Mouse (Mus musculus) kidney, adult 8-10 months (tissue): ENCODE data around the gene Pik3r3.
"Not testable (repeated sequence)": the region's sequence is repeated elsewhere in the genome, so short reads cannot be mapped to it uniquely, and the experiment has no call there.

Source experiments
- DNase-seq, 2 experiments: peaks; one replicate each; pipeline ENCODE4 v3.0.0; 2022

Pik3r3 gene

DNA sequence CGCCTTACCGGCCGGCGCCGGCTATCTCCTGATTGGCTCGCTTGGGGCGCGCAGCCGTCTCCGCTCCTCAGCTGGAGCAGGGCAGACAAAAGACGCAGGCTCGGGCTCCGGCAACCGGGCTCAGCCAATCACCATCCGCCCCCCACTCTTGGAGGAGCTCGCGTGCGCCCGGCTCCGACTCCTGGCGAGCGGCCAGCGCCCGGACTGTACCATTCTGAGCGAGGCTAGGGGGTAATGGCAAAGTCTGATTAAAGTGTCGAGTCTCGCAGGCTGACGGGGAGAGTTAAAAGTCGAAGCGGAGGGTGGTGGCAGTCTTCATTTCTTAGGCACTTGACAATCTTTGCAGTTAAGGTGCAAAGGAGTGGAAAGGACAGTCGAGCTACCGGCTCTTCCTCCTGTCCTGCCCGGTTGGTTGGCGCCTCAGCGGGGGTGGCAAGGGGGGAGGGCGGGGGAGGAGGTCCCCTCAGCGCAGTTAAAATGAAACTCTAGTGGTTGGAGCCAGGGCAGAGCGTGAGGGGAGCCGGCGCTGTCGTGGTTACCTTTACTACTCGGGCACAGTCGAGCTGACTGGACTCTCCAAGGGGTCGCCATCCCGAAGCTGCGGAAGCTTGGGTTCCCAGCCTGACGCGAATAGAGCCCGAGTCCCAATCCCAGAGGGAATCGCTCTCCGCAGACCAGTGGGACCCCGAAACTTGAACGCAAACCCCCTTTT lies at the start of gene Pik3r3:
Gene Pik3r3, plus strand, starts transcription at position 479 of the 712 bp plus-strand sequence.
- peak; percentile 98 for DNase-seq

DNA sequence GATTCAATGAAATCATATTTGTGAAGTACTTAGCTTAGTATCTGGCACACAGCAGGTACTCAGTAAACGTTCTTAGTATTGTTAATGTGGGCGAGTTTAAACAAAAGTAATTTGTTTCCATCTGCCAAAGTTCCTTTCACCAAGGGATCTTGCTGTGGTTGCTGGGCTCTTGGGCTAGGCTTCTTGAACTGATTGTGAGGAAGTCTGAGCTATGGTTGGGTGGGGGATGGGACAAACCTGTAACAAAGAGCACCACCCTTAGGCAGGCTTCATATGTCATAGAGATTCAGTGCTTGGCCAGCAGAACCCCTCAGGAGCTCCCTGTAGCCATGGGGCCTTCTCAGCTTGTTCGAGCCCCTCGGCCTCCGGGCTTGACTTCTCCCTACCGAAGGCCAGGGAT lies 48.3 kb upstream of the Pik3r3 start, which contains the start of the genes 1700042G07Rik and Gm49337:
Gene 1700042G07Rik, plus strand, starts transcription at position 301 of the 400 bp plus-strand sequence.
Gene Gm49337, plus strand, starts transcription at position 313 of the 400 bp plus-strand sequence.
- no peak for DNase-seq

DNA sequence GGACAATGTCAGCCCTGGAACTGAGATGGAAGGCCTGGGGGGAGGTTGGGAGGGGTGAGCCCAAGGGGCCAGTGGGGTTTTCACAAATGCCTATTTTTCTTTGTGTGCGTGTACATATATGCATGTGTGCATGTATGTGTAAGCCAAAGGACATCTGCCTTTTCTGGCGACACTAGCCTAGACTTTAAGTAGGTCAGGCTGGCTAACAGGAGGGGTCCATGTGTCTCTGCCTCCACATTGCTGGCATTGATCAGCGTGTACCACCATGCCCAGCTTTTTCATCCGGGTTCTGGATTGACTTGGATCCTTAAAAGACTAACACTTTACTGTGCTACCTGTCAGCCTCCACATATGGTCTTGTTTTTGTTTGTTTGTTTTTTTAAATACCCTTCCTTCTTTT lies 47.7 kb upstream of the Pik3r3 start:
- DNase-seq = no peak

DNA sequence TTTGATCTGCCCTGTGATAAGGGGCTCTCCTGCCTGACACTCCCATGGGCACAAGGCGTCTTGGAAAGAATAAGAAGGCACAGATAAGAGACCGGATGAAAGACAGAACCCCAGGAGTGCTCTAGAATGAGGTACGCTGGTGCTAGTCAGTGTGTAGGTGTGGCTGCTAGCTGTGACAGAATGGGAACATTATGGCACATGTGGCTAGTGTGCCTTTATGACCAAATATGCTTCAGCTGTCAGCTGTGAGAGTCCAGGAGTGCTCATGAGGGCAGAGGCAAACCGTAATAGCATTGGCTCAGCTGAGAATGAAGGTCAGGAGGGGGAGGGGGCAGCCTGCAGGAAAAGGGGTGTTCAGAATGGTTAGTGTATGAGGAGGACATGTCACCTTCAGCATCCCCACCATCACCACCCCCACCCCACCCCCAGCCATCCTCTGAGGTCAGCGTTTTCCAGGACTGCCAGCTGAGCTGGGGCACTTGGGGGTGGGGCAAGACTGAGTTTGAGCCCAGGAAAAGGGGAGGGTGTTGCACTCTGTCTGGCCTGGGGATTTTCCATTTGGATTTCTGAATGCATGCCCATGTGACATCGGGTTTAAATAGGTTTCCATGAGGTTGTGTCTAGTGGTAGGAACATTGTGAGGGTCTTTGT lies 46.8 kb upstream of the Pik3r3 start:
- DNase-seq = peak; percentile 61 to 79

DNA sequence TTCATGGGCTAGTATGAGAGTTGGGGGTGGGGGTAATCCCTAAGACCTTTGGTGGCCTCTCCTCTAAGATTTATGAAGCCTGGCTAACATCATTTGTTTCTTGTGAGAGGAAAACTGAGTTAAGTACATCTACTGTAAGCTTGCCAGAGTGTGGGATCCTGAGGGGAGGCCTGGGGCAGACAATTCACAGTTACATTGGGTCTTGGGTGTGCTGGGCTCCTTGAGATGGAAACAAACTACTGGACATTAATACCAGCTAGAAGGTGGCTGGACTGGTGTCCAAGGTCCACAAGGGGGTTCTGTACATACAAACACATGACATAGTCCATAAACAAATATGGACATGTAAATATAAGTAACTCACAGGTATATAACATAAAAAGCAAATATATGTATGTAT lies 46.3 kb upstream of the Pik3r3 start:
- no peak for DNase-seq

DNA sequence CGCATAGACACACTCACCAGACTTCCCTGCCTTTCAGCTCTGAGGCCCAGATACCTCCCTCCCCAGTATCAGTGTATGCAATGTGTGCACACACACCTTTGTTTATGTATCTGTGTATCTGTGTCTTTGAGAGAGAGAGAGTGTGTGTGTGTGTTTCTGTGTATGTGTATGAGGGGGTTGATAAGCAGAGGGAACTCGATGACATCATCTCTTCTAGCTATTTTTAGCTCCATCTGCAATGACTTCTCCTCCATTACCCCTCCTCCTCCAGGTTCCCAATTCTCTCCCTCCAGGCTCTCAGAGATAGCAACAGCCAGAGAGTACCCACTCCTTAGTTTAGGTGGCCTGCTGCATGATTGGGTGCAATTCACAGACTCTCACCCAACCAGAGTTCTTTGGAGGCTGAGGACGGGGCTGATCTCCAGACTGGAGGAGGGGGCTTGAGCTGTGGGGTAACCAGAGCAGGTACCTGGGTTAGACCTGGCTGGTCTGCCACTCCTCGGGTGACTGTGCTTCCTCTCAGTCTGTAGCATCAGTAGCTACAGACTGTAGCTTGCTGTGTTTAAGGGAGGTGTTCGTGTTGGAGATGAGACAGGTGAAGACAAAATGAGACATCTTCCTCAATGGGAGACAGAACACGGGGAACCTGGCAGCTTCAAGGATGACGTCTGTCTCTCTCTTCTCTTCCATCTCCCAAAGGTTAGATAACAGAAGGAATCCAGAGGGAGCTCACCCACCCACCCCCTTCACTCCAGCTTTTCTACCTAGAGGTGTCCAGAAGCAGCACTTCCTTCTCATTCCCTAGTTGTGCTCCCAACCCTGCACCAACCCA lies 45.5 kb upstream of the Pik3r3 start:
- no peak for DNase-seq

DNA sequence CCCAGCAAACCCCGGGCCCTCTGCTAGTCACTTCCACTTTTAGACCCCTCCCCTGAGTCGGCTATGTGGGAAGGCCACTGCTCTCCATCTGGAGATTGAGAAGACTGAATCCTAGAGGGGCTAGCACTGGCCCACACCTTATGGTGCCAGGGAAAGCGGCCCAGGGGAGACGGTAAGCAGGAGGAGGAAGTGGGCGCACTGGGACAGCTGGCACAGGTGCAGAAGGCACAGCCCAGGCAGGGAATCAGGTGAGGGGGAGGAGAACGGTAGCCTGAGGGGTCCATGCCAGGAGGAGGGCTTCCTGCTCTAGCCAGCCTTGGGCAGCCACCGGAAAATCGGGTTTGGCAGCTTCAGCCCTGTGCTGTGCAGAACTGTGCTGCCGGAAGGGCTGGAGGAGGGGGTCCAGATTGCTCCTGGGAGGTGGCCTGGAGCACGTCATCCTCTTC lies 44.9 kb upstream of the Pik3r3 start:
- peak; percentile 77 to 86 for DNase-seq

DNA sequence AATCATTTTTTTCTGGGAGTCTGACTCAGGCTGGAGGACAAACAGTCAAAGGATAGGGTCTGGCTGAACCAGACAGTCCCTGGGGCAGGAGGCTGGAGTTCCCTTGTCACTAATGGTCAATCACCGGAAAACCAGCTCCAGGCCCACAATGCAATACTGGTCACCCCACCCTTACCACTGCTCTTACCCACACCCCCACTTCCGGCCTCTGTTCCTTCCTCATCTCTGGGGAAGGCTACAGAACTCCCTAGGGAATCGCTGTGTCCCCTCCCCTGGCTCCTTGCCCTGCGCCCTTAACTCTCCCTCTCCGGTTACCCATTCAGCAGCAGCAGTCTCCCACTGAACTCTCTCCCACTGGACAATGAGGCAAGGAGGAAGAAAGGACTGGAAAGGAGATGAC lies 44.3 kb upstream of the Pik3r3 start:
- peak; percentile 81 to 84 for DNase-seq

DNA sequence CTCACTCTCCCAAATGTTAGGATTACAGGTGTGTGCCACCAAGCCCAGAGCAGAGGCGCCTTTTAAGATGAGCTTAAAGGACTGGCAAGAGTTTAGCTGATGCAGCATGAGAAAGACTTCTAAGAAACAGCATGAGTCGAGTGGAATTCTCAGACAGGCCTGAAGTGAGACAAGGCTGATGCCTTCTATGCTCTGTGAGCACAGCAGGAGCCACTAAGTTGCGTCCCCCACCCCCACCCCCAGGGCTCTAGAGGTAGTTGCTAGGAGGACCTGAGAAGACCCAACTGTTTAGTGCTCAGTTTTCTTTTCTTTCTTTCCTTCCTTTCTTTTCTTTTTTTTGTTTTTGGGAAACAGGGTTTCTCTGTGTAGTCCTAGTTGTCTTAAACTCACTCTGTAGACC lies 39.3 kb upstream of the Pik3r3 start:
- DNase-seq = no peak

DNA sequence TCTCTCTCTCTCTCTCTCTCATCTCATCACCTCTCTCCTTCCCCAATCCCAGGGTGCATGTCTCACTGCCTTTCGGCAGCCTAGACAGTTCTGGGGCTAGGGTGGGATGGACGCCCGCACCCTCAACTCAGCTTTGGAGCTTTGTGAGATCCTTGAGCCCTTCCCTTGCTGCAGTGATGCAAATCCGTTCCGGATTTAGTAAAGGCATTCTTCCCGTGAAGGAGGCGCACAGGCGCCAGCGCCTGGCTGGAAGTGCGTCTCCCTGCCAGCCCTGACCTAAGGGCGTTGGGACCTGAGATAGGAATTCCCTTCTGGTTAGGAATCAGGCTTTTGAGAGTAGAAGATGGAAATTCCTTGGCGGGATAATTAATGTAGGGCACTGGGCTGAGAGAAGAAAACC lies 38.7 kb upstream of the Pik3r3 start:
- peak in 1 of 2 experiments; percentile 39 for DNase-seq

DNA sequence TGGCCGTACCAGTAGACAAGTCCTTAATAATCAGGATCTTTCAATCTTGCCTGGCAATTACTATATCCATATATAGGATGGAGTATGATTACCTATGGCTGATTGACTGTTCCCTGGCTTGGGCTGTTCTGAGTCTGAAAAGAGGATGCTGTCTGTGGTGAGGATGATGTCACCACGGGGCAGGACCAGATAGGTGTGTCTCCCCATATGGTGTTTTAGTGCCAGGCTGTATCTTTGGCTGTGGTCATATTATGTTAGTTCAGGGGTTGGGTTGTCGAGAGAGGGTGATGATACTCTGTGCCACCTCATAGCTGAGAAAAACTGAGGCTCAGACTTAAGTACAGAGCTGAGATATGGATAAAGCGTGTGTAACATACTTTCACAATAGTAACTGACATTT lies 36.3 kb upstream of the Pik3r3 start:
- DNase-seq = no peak

DNA sequence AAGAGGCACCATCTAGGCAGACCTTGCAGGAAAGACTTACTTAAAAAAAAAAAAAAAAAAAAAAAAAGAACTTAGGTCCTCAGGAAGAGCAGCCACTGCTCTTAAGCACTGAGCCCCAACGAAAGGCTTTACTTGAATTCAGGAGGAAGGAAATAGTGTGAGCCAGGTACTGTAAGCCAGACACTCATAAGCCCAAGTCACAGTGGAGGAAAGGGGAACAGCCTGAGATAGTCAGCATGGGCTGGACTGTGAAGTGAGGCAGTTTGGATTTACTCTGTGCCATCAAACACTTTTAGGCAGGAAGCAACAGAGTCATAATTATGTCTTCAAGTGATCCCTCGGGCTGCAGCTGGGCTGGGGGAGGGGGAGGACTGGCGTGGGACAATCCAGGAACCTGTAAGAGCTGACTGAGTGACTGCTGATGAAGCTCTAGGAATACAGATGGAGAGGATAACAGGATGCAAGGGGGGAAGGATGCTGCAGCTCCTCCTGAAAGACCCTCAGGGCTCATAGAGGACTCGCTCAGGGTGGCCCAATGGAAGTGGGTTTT lies 29.1 kb upstream of the Pik3r3 start:
- peak in 1 of 2 experiments; percentile 11 for DNase-seq

DNA sequence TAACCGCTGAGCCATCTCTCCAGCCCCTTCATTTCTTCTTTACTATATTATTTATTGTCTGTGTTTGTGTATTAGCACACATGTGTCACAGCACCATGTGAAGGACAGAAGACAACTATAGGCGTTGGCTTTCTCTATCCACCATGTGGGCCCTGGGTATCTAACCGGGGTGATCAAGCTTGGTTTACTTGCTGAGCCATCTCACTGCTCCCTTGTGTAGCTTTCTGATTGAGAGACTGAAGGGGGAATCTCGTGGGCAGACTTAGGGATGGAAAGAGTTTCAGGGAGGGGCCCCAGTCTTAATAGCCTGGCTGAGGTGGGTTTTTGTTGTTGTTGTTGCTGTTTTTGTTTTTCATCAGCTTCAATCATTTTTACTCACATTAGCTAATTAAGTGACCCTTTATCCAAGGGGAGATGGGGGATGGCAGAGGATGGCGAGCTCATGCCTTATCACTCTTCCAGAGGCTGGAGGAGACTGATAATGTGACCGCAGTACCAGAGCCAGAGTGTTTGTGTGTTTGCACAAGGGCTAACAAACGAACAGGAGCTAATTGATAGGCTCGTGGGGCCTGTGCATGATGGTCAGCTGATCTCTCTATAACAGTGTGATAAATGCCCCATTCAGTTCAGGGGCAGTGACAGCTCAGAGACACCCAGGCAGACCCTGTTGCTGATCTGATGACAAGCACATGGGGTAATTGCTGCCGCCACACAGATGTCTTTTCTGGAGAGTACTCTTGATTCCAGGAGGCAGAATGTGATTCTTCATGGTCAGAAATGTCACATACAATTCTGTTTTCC lies 27.6 kb upstream of the Pik3r3 start:
- no peak for DNase-seq

DNA sequence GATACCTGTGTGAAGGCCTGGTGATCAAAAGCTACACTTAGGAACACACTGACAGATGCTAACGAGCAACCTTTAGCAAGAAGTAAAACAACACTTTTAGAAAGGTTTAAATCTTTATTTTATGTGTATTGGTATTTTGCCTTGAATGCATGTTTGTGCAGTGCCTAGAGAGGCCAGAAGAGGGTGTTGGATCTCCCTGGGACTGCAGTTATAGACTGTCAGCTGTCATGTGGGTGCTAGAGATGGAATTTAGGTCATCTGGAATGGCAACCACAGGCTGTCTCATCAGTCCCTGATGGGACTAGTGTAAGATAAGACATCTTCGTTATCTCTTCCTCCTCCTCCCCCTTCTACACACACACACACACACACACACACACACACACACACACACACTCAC lies 23.0 kb upstream of the Pik3r3 start:
- DNase-seq = no peak

DNA sequence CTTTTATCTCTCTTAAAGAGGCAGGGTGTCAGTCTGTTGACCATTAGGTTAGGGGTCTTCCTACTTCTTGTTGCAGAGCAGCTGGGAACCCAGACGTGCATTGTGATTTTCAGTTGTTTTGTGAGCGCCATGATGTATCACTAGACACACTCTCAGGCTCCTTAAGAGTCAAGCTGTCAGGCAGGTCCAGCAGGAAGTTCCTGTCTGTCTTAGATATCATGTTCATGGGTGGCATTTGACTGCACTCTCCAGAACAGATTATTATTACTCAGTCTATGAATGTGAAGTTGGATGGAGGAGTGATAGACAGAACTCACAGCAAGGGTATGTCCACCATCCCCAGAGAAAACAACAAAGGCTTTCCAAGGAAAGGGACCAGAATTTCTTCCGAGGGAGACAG lies 17.0 kb upstream of the Pik3r3 start:
- no peak for DNase-seq

DNA sequence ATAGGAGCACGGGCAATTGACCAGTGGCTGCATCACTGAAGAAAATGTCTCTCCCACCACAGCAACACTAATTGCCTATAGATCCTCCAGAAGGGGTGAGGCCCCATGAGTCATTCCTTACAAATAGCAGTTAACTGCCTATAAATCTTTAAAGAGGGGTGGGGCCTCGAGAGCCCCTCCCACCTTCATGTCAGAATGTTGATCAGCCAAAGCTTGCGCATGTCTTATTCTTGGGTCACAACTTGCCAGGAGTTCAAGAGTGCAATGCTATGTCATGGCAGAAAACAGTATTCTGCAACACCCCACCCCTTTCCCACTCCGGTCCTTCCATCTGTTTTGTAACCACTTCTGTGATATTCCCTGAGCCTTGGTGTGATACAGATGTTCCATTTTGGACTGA lies 14.9 kb upstream of the Pik3r3 start:
- DNase-seq = no peak

DNA sequence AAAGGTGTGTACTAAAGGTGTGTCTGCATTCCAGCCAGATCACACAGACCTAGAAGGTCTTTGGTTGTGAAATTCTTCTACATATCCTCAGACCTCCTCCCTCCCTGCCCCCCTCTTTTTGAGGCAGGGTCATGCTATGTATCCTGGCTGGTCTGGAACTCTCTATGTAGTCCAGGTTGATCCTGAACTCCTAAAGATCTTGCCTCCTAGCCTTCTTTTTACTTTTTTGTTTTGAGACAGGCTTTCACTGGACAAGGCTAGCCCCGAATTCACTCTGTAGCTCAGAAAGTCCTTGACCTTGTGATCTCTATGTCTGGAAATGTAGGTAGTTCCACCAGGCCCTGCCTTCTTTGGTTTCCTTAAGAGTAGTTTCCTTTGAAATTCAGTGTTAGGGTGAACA lies 12.5 kb upstream of the Pik3r3 start:
- no peak for DNase-seq

DNA sequence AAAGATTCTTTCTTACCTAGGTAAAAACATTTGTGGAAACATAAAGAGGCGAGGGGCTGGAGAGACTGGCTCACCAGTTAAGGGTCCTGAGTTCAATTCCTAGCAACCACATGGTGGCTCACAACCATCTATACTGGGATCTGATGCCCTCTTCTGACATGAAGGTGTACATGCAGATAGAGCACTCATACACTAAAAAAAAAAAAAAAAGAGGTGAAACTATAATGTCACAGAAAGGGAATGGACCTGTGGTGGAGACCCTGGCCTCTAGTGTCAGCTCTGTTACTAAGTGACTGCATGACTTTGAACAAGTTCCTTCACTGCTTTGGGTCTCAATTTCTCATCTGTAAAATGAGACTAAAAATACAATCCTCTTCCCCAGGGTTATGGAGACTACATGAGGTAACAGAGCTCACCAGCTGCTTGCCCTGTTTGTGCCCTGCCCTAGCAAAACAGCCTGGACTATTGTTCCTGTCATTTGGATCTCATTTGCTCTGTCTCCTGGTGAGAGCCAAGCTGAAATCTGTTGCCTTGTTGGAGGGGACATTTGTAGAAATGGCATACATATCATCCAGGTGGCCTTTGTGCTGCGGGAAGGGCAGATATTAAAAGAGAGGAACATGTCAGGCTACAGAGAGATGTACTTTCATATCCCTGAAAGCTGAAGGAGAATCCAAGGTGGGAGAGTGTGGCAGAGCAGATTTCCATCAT lies 5.4 kb upstream of the Pik3r3 start:
- DNase-seq = no peak

DNA sequence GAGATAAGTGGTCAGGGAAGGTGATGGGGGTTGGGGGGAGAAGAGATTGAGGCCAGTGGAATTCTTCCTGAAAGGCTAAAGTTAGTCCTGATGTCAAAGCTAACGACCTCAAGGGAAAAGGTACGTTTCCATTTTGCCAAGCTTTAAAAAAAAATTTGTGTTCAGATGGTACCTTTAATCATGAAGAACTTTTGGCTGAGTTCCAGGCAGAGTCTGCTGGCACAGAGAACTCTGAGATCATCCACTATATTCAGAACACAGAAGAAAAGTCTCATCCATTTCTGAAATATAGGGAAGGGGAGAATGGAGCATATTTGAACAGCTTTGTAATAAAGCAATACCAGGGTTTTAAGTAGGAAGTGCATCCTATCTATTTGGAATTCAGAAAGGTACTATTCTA lies 4.4 kb upstream of the Pik3r3 start:
- peak in 1 of 2 experiments; percentile 11 for DNase-seq

DNA sequence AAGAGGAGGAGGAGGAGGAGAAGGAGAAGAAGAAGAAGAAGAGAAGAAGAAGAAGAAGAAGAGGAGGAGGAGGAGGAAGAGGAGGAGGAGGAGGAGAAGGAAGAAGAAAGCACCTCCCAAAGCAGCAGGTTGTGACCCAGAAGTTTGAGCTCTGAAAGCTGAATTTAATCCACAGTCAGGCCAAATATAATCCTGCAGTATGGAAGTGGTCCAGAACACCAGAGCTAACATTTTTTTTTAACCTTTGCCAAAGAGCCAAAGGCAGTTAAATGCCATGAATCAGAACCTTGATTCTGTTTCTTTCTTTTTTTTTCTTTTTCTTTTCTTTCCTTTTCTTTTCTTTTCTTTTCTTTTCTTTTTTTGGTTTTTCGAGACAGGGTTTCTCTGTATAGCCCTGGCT lies 3.8 kb upstream of the Pik3r3 start:
- DNase-seq = not testable (repeated sequence)

DNA sequence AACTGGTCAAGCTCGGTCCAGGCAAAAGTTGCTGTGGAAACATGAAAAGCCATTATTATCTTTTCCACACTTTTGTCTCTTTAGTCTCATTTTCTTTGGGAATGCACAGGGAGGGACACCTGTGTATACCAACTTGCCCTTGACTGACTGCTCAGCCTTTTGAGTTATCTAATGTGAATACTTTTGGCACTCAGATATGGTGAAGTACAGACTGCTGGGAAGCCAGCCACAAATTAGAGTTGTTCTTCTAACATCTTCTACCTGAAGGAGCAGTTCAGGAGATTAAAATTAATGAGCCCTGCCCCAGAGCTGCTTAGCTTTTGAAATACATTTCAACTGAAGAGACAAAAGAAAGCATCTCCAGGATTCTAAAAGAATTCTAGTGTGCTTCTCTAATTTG lies 2.4 kb upstream of the Pik3r3 start:
- no peak for DNase-seq
